Mouse (Mus musculus): ENCODE results near the gene Mfsd11. TPM values are rescaled to one million over a fixed set of nuclear protein-coding genes. Genes with fewer than 3 reads are reported as not detected.
"Not testable (repeated sequence)": the region's sequence is repeated elsewhere in the genome, so short reads cannot be mapped to it uniquely, and the experiment has no call there.

Mfsd11 gene
- polyA plus RNA-seq, 1 experiment from 2014 or later, result 44.8 TPM

- no peak overlapping the region for H3K4me3 ChIP-seq (replicated peaks)
- H3K36me3 ChIP-seq, result no peaks in the 10 kb centered on the region
- H3K9me3 ChIP-seq (replicated peaks), result no peaks in the 10 kb centered on the region
- 0 out of 2 replicates have a peak, but pooled peaks cover 5% of the 10 kb centered on the region for H3K4me1 ChIP-seq
- no peak for ATAC-seq (ENCODE audit: insufficient number of reproducible peaks, low FRiP score, low TSS enrichment, low read depth)
- 72% methylated on average over 3 of the region's 3 CpGs for WGBS
- H3K4me2 ChIP-seq (replicated peaks), result no peak overlapping the region
- H3K27ac ChIP-seq (replicated peaks), result no peak overlapping the region
- H3K9ac ChIP-seq, result no peak overlapping the region
- no peaks in the 10 kb centered on the region for H3K27me3 ChIP-seq
These were observed 43.2 kb downstream of the Mfsd11 start for GRCm38 (mm10) chr11:116895402-116895801.

- peaks cover 5% of the 10 kb centered on the region; the same call in 1 of the 2 replicates for H3K27me3 ChIP-seq
- H3K4me3 ChIP-seq (replicated peaks), result no peak overlapping the region
- WGBS, result 88% methylated on average over 12 of the region's 12 CpGs
- no peak overlapping the region for H3K4me2 ChIP-seq (replicated peaks)
- H3K9me3 ChIP-seq (replicated peaks), result no peaks in the 10 kb centered on the region
- H3K27ac ChIP-seq (replicated peaks), result no peak overlapping the region
- no peaks in the 10 kb centered on the region for H3K36me3 ChIP-seq
- no peak overlapping the region for H3K9ac ChIP-seq
- no peak for ATAC-seq (ENCODE audit: insufficient number of reproducible peaks, low FRiP score, low TSS enrichment, low read depth)
- H3K4me1 ChIP-seq, result 0 out of 2 replicates have a peak, but pooled peaks cover 5% of the 10 kb centered on the region
These were observed 47.0 kb downstream of the Mfsd11 start for GRCm38 (mm10) chr11:116899247-116899646.

- not testable (repeated sequence) for ATAC-seq (ENCODE audit: insufficient number of reproducible peaks, low FRiP score, low TSS enrichment, low read depth); H3K4me1 ChIP-seq; H3K9ac ChIP-seq; H3K4me2 ChIP-seq (replicated peaks); H3K27ac ChIP-seq (replicated peaks); H3K9me3 ChIP-seq (replicated peaks); H3K36me3 ChIP-seq; H3K4me3 ChIP-seq (replicated peaks)
- 88% methylated on average over 10 of the region's 10 CpGs for WGBS
- peaks cover 17% of the 10 kb centered on the region for H3K27me3 ChIP-seq
These were observed 50.3 kb downstream of the Mfsd11 start for GRCm38 (mm10) chr11:116902588-116902987.

- H3K36me3 ChIP-seq, result no peaks in the 10 kb centered on the region
- no peaks in the 10 kb centered on the region for H3K9me3 ChIP-seq (replicated peaks)
- H3K9ac ChIP-seq, result no peak overlapping the region
- H3K4me1 ChIP-seq, result peaks cover 8% of the 10 kb centered on the region
- peaks cover 17% of the 10 kb centered on the region for H3K27me3 ChIP-seq
- ATAC-seq (ENCODE audit: insufficient number of reproducible peaks, low FRiP score, low TSS enrichment, low read depth), result no peak
- no peak overlapping the region for H3K27ac ChIP-seq (replicated peaks)
- H3K4me2 ChIP-seq (replicated peaks), result peak overlapping the region; percentile 45
- H3K4me3 ChIP-seq (replicated peaks), result peak overlapping the region; percentile 24
- 4% methylated on average over 23 of the region's 23 CpGs for WGBS
These were observed 53.7 kb downstream of the Mfsd11 start for GRCm38 (mm10) chr11:116905741-116906456.

- no peaks in the 10 kb centered on the region for H3K9me3 ChIP-seq (replicated peaks)
- H3K36me3 ChIP-seq, result no peaks in the 10 kb centered on the region
- no peak overlapping the region for H3K4me2 ChIP-seq (replicated peaks)
- H3K4me1 ChIP-seq, result peaks cover 5% of the 10 kb centered on the region
- no peak overlapping the region for H3K9ac ChIP-seq
- peaks cover 30% of the 10 kb centered on the region for H3K27me3 ChIP-seq
- no peak overlapping the region for H3K4me3 ChIP-seq (replicated peaks)
- H3K27ac ChIP-seq (replicated peaks), result no peak overlapping the region
- no peak for ATAC-seq (ENCODE audit: insufficient number of reproducible peaks, low FRiP score, low TSS enrichment, low read depth)
- WGBS, result 56% methylated on average over 16 of the region's 16 CpGs
These were observed 61.3 kb downstream of the Mfsd11 start for GRCm38 (mm10) chr11:116913573-116913972.

GRCm38 (mm10) chr11:116914267-116914885 lies 62.1 kb downstream of the Mfsd11 start:
- 61% methylated on average over 5 of the region's 5 CpGs for WGBS
- H3K4me3 ChIP-seq (replicated peaks), result no peak overlapping the region
- H3K27ac ChIP-seq (replicated peaks), result no peak overlapping the region
- H3K9me3 ChIP-seq (replicated peaks), result no peaks in the 10 kb centered on the region
- H3K27me3 ChIP-seq, result peaks cover 37% of the 10 kb centered on the region
- peaks cover 10% of the 10 kb centered on the region for H3K4me1 ChIP-seq
- no peak overlapping the region for H3K4me2 ChIP-seq (replicated peaks)
- H3K36me3 ChIP-seq, result no peaks in the 10 kb centered on the region
- no peak for ATAC-seq (ENCODE audit: insufficient number of reproducible peaks, low FRiP score, low TSS enrichment, low read depth)
- no peak overlapping the region for H3K9ac ChIP-seq

- no peak overlapping the region for H3K27ac ChIP-seq (replicated peaks)
- H3K4me1 ChIP-seq, result peaks cover 15% of the 10 kb centered on the region
- H3K9me3 ChIP-seq (replicated peaks), result no peaks in the 10 kb centered on the region
- H3K27me3 ChIP-seq, result peaks cover 44% of the 10 kb centered on the region
- no peak for ATAC-seq (ENCODE audit: insufficient number of reproducible peaks, low FRiP score, low TSS enrichment, low read depth)
- whole genome bisulfite sequencing, result 82% methylated on average over 3 of the region's 3 CpGs
- no peak overlapping the region for H3K4me2 ChIP-seq (replicated peaks)
- no peak overlapping the region for H3K9ac ChIP-seq
- no peak overlapping the region for H3K4me3 ChIP-seq (replicated peaks)
- H3K36me3 ChIP-seq, result no peaks in the 10 kb centered on the region
These were observed 63.0 kb downstream of the Mfsd11 start for GRCm38 (mm10) chr11:116915241-116915640.

- H3K27me3 ChIP-seq, result peaks cover 51% of the 10 kb centered on the region
- WGBS, result 37% methylated on average over 7 of the region's 7 CpGs
These were observed 65.1 kb downstream of the Mfsd11 start for GRCm38 (mm10) chr11:116917361-116917760.

GRCm38 (mm10) chr11:116918323-116919185 lies 66.3 kb downstream of the Mfsd11 start, which contains the start of gene Mgat5b:
Gene Mgat5b (plus strand): TSS chr11:116918863.
- ATAC-seq (ENCODE audit: insufficient number of reproducible peaks, low FRiP score, low TSS enrichment, low read depth), result peak; percentile 86
- H3K4me3 ChIP-seq (replicated peaks), result peak within 1 kb of the TSS; percentile 65
- no peaks in the 10 kb centered on the region for H3K9me3 ChIP-seq (replicated peaks)
- peak within 1 kb of the TSS; percentile 44 for H3K9ac ChIP-seq
- under 1% methylated on average over 81 of the region's 90 CpGs for WGBS
- peaks cover 51% of the 10 kb centered on the region for H3K27me3 ChIP-seq
- no peaks in the 10 kb centered on the region for H3K36me3 ChIP-seq
- H3K27ac ChIP-seq (replicated peaks), result no peak within 1 kb of the TSS
- H3K4me2 ChIP-seq (replicated peaks), result peak within 1 kb of the TSS; percentile 100
- peaks cover 15% of the 10 kb centered on the region for H3K4me1 ChIP-seq

More at GRCm38 (mm10) chr11:116917361-116917760, 65.1 kb downstream of the Mfsd11 start:
- H3K4me3 ChIP-seq (replicated peaks), result no peak overlapping the region
- H3K27ac ChIP-seq (replicated peaks), result no peak overlapping the region
- H3K9ac ChIP-seq, result no peak overlapping the region
- H3K4me2 ChIP-seq (replicated peaks), result no peak overlapping the region
- peaks cover 15% of the 10 kb centered on the region for H3K4me1 ChIP-seq
- no peaks in the 10 kb centered on the region for H3K9me3 ChIP-seq (replicated peaks)
- ATAC-seq (ENCODE audit: insufficient number of reproducible peaks, low FRiP score, low TSS enrichment, low read depth), result no peak
- H3K36me3 ChIP-seq, result no peaks in the 10 kb centered on the region

GRCm38 (mm10) chr11:116919186-116920020 lies 67.2 kb downstream of the Mfsd11 start:
- Histone ChIP-seq H3K27me3 (peaks cover 51% of the 10 kb centered on the region), H3K4me3 (replicated peaks) (peak overlapping the region; percentile 65), H3K9me3 (replicated peaks) (no peaks in the 10 kb centered on the region), H3K36me3 (no peaks in the 10 kb centered on the region), H3K4me2 (replicated peaks) (peak overlapping the region; percentile 100), H3K27ac (replicated peaks) (no peak overlapping the region), H3K4me1 (peaks cover 19% of the 10 kb centered on the region), H3K9ac (peak overlapping the region; percentile 44)
- ATAC-seq (ENCODE audit: insufficient number of reproducible peaks, low FRiP score, low TSS enrichment, low read depth), result no peak
- 2% methylated on average over 57 of the region's 58 CpGs for WGBS

Measured in embryonic facial prominence, embryonic 15.5 days (tissue).